ENCODE assay signal across 22 mouse cellular contexts in genomic region chr1:59475618-59476017, GRCm38 (mm10). TPM values are rescaled to one million over a fixed set of nuclear protein-coding genes. Genes with fewer than 3 reads are reported as not detected.
DNase-seq lines count a peak whose midpoint lies in the region; ATAC-seq lines count a peak whose summit lies in the region.
"Had no signal": no experiment of that assay in that cellular context is flagged by ENCODE, and none has a peak within 500 bp of the region (broad histone marks: within the 10 kb centered on the region; RNA-seq: fewer than 3 reads in every experiment).

No protein-coding gene starts in this region.

- no peak overlapping the region for H3K4me3 ChIP-seq in forebrain, embryonic 15.5 days
- H3K4me3 ChIP-seq: embryonic facial prominence, embryonic 13.5 days; heart, embryonic 13.5 days; limb, embryonic 12.5 days; liver, embryonic 12.5 days; neural tube, embryonic 12.5 days had no signal

- no peaks in the 10 kb centered on the region for H3K27me3 ChIP-seq in forebrain, embryonic 15.5 days
- H3K27me3 ChIP-seq: embryonic facial prominence, embryonic 13.5 days; limb, embryonic 12.5 days; liver, embryonic 12.5 days; neural tube, embryonic 12.5 days had no signal

- H3K9me3 ChIP-seq in forebrain, embryonic 15.5 days, result no peaks in the 10 kb centered on the region
- H3K9me3 ChIP-seq: embryonic facial prominence, embryonic 13.5 days; heart, embryonic 13.5 days; limb, embryonic 12.5 days; liver, embryonic 12.5 days; neural tube, embryonic 12.5 days had no signal

- no peak overlapping the region for H3K4me2 ChIP-seq in forebrain, embryonic 15.5 days (replicated peaks)
- H3K4me2 ChIP-seq: embryonic facial prominence, embryonic 13.5 days; heart, embryonic 13.5 days; hindbrain, embryonic 14.5 days; limb, embryonic 12.5 days; liver, embryonic 12.5 days; lung, embryonic 14.5 days; midbrain, embryonic 11.5 days; neural tube, embryonic 12.5 days had no signal

- H3K36me3 ChIP-seq in forebrain, embryonic 15.5 days, result no peaks in the 10 kb centered on the region
- H3K36me3 ChIP-seq: embryonic facial prominence, embryonic 13.5 days; heart, embryonic 13.5 days; limb, embryonic 12.5 days; liver, embryonic 12.5 days; neural tube, embryonic 12.5 days had no signal

- 41% methylated on average over 2 of the region's 2 CpGs for WGBS in forebrain, embryonic 15.5 days

- ATAC-seq in CD4-positive, CD25-positive, alpha-beta regulatory T cell, adult 4 months, result peak; percentile 45
- ATAC-seq in monocyte, adult 5-6 weeks (replicated peaks; ENCODE audit: insufficient number of reproducible peaks, low FRiP score, low TSS enrichment, poor library complexity, severe bottlenecking), result peak; percentile 49
- ATAC-seq in forebrain, embryonic 15.5 days (replicated peaks), result no peak
- ATAC-seq: forebrain, embryonic 16.5 days; liver, embryonic 12.5 days had no signal

- DNase-seq in A20 (ENCODE audit: low read depth, low spot score), result peak; percentile 48
- peak; percentile 9 for DNase-seq in induced T-regulatory cell, adult 2 months (ENCODE audit: low read depth)
- no peak for DNase-seq in gastrocnemius, postnatal 25 days
- DNase-seq in ovary, postnatal 36 days (ENCODE audit: low spot score), result no peak
- DNase-seq: adrenal gland, adult 8-10 months; cerebellum, adult 8-10 months; kidney, adult 18-20 months; kidney, postnatal 4 days; layer of hippocampus, adult 9-11 months; lung, embryonic 14.5 days; lung, postnatal 36 days had no signal

- H3K4me1 ChIP-seq in forebrain, embryonic 15.5 days, result peaks cover 7% of the 10 kb centered on the region

- no peak overlapping the region for H3K9ac ChIP-seq in forebrain, embryonic 15.5 days (replicated peaks)
- H3K9ac ChIP-seq: embryonic facial prominence, embryonic 13.5 days; heart, embryonic 13.5 days; hindbrain, embryonic 14.5 days; limb, embryonic 12.5 days; liver, embryonic 12.5 days; lung, embryonic 14.5 days; neural tube, embryonic 12.5 days had no signal

- no peak overlapping the region for H3K27ac ChIP-seq in forebrain, embryonic 15.5 days (replicated peaks)
- H3K27ac ChIP-seq: embryonic facial prominence, embryonic 13.5 days; heart, embryonic 13.5 days; hindbrain, embryonic 14.5 days; limb, embryonic 12.5 days; liver, embryonic 12.5 days; neural tube, embryonic 12.5 days had no signal

RNA-seq across cellular contexts. Expression of gene Fzd7, which starts 6.6 kb away (rescaled TPM):
- polyA plus RNA-seq in CD4-positive, CD25-positive, alpha-beta regulatory T cell, adult 4 months (2017; shearing (Covaris generic)), result not detected
- 12.6 to 14.3 TPM (median 13.2 TPM) in 3 replicates for total RNA-seq in monocyte, adult 5-6 weeks (2017)
- polyA plus RNA-seq in forebrain, embryonic 15.5 days (2015; fragmentation: Nextera tagmentation; extraction: Ambion mirVana), result 3.5 and 4.2 TPM in 2 replicates
- 10 to 100 TPM; 17.3 to 24.8 TPM for total RNA-seq in gastrocnemius, postnatal 25 days (2021)

RNA-seq across cellular contexts. Expression of gene Gm973, which starts 40.4 kb away (rescaled TPM):
- polyA plus RNA-seq in CD4-positive, CD25-positive, alpha-beta regulatory T cell, adult 4 months (2017; shearing (Covaris generic)), result 1 to 10 TPM; 1.1 to 2.2 TPM
- total RNA-seq in monocyte, adult 5-6 weeks (2017), result 2.4 to 9.2 TPM (median 4.3 TPM) in 3 replicates
- 4.0 and 9.2 TPM in 2 replicates for polyA plus RNA-seq in forebrain, embryonic 15.5 days (2015; fragmentation: Nextera tagmentation; extraction: Ambion mirVana)
- total RNA-seq in gastrocnemius, postnatal 25 days (2021), result under 1 TPM; 0.21 to 0.23 TPM
- polyA plus RNA-seq: liver, embryonic 12.5 days; lung, embryonic 14.5 days had no signal

Comparison
In these comparisons a context has a peak if more than half of its experiments do, and no peak if none do; other contexts are left out.
1. DNase-seq: peak in A20 (single experiment) and induced T-regulatory cell, adult 2 months (single experiment); none in gastrocnemius, postnatal 25 days (single experiment) and ovary, postnatal 36 days (single experiment).